Mouse (Mus musculus): Measurements from ENCODE around the gene Elovl7.

Elovl7 gene

GRCm38 (mm10) chr13:108302957-108303675, 88.9 kb downstream of the Elovl7 start:
- DNase-seq (ENCODE audit: low spot score), result no peak

- no peak for DNase-seq (ENCODE audit: low spot score)
These were observed 89.6 kb downstream of the Elovl7 start for GRCm38 (mm10) chr13:108303841-108304240.

DNA sequence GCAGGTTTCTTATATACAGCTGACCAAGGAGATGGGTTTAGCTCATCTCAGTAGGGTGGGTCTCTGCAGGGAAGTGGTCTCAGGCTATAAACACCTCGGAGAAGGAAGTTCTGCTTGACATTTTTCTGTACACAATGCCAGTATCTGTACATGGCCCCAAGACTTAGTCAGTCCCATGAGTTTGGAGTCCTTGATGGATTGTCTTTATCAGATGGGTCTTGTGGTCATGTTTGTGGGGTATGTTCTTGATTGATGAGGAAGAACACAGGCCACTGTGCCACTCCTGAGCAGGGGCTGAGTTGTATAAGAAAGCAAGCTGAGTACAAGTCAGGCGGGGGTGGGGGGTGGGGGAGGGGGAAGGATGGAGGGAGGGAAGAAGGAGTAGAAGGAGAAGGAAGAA, 90.5 kb downstream of the Elovl7 start:
- no peak for DNase-seq (ENCODE audit: low spot score)

DNA sequence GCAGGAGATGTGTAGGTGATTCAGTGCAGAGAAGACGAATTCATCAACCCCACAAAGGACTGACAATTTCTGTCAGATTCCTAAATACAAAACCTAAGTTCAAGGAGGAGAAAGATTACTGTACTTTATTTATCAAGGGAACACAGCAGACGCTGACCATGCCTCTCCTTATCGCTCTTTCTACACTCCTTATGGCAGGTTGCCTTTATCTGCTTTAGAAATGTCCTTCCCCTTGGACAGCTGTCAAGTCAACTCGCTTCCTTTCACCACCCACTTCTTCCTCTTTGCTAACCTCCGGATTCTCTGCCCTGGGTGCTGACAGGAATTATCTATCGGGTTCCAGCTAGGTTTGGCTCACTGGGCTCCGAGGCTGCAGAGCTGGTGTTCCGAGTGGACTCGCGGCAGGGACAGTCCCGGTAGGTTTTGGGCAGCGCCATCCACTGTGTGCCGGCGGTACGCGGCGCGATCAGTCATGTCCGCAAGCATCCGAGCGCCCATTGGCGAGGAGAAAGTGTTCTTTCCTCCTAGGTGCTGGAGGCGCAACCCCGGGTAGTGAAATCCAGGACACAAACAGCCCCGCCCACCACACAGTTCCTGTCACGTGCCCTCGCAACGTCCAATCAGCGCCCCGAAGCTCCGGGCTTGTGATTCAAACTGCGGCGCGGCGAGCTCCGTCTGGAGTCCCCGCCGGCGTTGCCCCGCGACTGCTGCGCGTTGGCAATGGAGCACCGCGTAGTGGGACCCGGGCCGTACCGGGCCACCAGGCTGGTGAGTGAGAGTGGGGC, 101.7 kb downstream of the Elovl7 start, which contains the start of gene Depdc1b:
Gene Depdc1b, plus strand, starts transcription at position 631 of the 785 bp plus-strand sequence.
- DNase-seq (ENCODE audit: low spot score), result peak; percentile 98

GRCm38 (mm10) chr13:108316487-108316903, 102.3 kb downstream of the Elovl7 start:
- peak; percentile 14 for DNase-seq (ENCODE audit: low spot score)

DNA sequence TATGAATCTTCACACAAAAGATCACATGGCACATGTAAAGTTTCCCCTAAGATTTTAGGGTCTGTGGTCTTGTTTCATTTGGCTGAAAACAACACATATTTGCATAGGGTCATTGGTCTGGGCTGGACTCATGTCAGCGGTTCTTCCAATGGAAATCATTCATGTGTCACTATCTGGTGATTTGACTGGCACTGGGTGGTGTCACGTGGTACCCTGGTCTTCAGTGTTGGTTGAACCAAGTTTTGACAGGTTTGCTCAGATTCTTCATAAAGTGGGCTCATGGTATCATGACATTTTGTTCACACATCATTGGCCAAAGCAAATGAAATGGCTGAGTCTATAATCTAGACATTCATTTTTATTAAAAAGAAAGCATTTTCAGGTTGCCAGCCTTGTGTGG, 103.2 kb downstream of the Elovl7 start:
- no peak for DNase-seq (ENCODE audit: low spot score)

DNA sequence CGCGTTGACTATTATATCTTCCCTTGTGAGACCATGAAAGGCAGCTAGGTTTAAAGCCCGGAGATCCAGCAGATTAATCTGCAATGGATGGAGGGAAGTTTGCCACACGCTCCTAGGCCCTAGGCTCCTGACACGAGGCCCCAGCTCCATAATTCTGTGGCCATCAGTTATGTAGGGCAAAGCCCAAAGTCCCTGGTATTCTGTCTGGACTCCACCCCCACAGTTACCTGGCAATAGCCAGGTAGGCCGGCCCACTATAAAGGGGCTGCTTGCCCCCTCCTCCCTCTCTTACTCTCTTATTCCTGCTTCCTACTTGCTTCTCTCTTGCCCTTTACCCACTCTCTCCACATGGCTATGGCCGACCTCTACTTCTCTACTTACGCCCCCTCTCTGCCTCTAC, 104.8 kb downstream of the Elovl7 start:
- DNase-seq (ENCODE audit: low spot score), result no peak

GRCm38 (mm10) chr13:108320216-108320615, 106.0 kb downstream of the Elovl7 start:
- DNase-seq (ENCODE audit: low spot score), result no peak

- DNase-seq (ENCODE audit: low spot score), result no peak
These were observed 108.3 kb downstream of the Elovl7 start for GRCm38 (mm10) chr13:108322466-108322865.

- no peak for DNase-seq (ENCODE audit: low spot score)
These were observed 109.1 kb downstream of the Elovl7 start for GRCm38 (mm10) chr13:108323317-108323716.

GRCm38 (mm10) chr13:108323866-108324829, 109.9 kb downstream of the Elovl7 start:
- DNase-seq (ENCODE audit: low spot score), result no peak

- DNase-seq (ENCODE audit: low spot score), result no peak
These were observed 111.7 kb downstream of the Elovl7 start for GRCm38 (mm10) chr13:108325871-108326270.

DNA sequence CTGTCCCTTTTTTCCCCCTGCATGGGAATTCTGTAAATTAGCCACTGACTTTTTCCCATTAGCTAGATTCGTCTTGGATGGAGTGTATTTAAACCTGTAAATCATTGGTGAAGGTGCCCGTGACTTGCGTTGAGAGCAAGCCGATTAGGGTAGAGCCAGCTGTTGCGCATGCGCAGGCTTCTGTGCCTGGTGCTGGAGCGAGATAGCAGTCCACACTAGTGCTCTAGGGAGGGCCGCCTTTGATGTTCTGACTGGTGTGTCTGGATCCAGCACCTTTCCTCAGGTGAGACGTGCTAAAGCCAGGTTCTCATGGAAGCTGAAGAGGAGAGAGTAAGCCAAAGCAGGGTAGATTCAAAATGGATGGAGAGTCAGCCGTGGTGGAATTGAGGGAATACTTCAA, 112.1 kb downstream of the Elovl7 start:
- no peak for DNase-seq (ENCODE audit: low spot score)

- no peak for DNase-seq (ENCODE audit: low spot score)
These were observed 112.8 kb downstream of the Elovl7 start for GRCm38 (mm10) chr13:108327047-108327446.

DNA sequence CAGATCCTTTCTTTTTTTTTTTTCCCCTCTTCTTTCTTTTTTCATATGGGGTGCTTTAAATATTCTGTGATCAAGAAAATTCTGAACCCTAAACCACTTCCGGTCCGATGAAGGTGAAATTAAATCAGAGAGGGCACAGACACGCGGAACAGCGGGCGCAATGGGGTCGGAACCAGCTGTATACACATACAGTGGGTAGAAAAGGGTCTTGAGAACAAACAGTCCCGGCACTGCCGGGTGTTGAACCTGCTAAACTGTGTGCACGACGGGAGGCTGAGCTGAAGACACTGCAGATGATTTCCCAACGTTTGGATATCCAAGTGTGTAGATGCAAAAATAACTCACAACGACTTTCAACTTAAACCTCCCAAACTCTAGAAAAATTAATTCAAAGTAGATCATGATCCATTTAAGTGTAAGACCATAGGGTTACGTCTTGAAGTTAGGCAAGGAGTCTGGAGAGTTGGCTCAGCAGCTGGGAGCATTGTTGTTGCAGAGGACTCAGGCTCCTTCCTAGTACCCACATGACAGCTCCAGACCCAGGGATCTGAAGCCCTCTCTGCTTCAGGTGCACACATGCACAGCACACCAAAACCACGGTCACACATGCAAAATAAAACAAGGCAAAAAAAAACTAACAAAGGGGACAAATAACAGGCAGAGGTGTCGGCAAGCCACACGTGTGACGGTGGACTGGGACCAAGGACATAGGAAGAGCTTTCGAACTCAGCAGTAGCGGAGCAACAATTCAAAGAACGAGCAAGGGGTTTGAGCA, 114.4 kb downstream of the Elovl7 start:
- no peak for DNase-seq (ENCODE audit: low spot score)

DNA sequence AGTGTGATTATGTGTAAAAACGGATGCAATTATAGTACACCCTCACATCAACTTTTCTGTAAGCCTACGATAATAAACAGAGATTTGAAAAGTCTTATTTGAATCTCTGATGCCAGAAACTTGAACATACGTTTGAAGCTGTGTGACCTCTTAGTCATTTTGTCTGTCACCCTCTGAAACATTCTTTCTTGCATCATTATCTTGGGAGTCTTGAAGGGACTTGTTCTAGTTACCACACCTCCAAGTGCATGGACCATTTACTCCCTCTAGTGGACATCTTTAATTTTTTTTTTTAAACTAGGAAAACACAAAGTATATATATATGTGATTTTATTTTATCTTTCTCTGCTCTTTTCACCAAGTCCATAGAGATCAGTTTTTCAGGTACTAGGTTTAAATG, 115.5 kb downstream of the Elovl7 start:
- peak; percentile 76 for DNase-seq (ENCODE audit: low spot score)
